Mouse (Mus musculus) lung, postnatal 0 days (tissue): ENCODE measurements around the gene Exoc7.

Source experiments
- CTCF ChIP-seq: IDR thresholded peaks from 2 replicates; pipeline ENCODE4 v1.5.1; 2016; ENCODE audit warnings: antibody characterized with exemption, mild to moderate bottlenecking
- EP300 ChIP-seq: IDR thresholded peaks from 2 replicates; pipeline ENCODE4 v1.6.1; 2016; ENCODE audit warnings: antibody characterized with exemption, mild to moderate bottlenecking, control low read depth

DNA sequence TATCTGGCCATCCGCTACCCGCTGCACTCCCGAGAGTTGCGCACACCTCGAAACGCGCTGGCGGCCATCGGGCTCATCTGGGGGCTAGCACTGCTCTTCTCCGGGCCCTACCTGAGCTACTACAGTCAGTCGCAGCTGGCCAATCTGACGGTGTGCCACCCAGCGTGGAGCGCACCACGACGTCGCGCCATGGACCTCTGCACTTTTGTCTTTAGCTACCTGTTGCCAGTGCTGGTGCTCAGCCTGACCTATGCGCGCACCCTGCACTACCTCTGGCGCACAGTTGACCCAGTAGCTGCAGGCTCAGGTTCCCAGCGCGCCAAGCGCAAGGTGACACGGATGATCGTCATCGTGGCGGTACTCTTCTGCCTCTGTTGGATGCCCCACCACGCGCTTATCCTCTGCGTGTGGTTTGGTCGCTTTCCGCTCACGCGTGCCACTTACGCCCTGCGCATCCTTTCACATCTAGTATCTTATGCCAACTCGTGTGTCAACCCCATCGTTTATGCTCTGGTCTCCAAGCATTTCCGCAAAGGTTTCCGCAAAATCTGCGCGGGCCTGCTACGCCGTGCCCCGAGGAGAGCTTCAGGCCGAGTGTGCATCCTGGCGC is 24.0 kb downstream of the Exoc7 start:
- TF ChIP-seq EP300 (no peak), CTCF (no peak)
